Mouse (Mus musculus) natural killer cell, adult 2 months (primary cell): ENCODE data around the gene Hdac4.
A peak's percentile ranks its signal among the peaks of the same experiment; 100 is the strongest.

Experiments used
- DNase-seq, 2 experiments: peaks; one replicate each; pipeline ENCODE4 v3.0.0; 2022; ENCODE audit warnings: low spot score in 2 of 2

Hdac4 gene

GRCm38 (mm10) chr1:91922235-91923152 is 273.0 kb downstream of the Hdac4 start:
- no peak for DNase-seq

GRCm38 (mm10) chr1:91921702-91922101 is 273.8 kb downstream of the Hdac4 start:
- DNase-seq, result no peak

GRCm38 (mm10) chr1:91921279-91921678 is 274.2 kb downstream of the Hdac4 start:
- DNase-seq, result no peak

GRCm38 (mm10) chr1:91920038-91920589 is 275.4 kb downstream of the Hdac4 start:
- no peak for DNase-seq

GRCm38 (mm10) chr1:91918257-91918800 is 277.2 kb downstream of the Hdac4 start:
- DNase-seq, result no peak

GRCm38 (mm10) chr1:91917596-91917995 is 277.9 kb downstream of the Hdac4 start:
- DNase-seq, result no peak

- no peak for DNase-seq
Observed at GRCm38 (mm10) chr1:91915961-91916360, 279.5 kb downstream of the Hdac4 start.

GRCm38 (mm10) chr1:91914648-91915047 is 280.9 kb downstream of the Hdac4 start:
- DNase-seq, result no peak

GRCm38 (mm10) chr1:91913850-91914249 is 281.6 kb downstream of the Hdac4 start:
- peak; percentile 23 to 39 for DNase-seq

- peak; percentile 23 to 51 for DNase-seq
Observed at GRCm38 (mm10) chr1:91912227-91913119, 283.0 kb downstream of the Hdac4 start.

- DNase-seq, result no peak
Observed at GRCm38 (mm10) chr1:91905268-91905667, 290.2 kb downstream of the Hdac4 start.

GRCm38 (mm10) chr1:91903241-91903981 is 292.1 kb downstream of the Hdac4 start:
- DNase-seq, result no peak

GRCm38 (mm10) chr1:91897078-91897477 is 298.4 kb downstream of the Hdac4 start:
- no peak for DNase-seq

- DNase-seq, result no peak
Observed at GRCm38 (mm10) chr1:91894286-91894685, 301.2 kb downstream of the Hdac4 start.

- no peak for DNase-seq
Observed at GRCm38 (mm10) chr1:91893598-91893997, 301.9 kb downstream of the Hdac4 start.

- DNase-seq, result no peak
Observed at GRCm38 (mm10) chr1:91883115-91883514, 312.4 kb downstream of the Hdac4 start.

GRCm38 (mm10) chr1:91880899-91881298 is 314.6 kb downstream of the Hdac4 start:
- no peak for DNase-seq

- DNase-seq, result no peak
Observed at GRCm38 (mm10) chr1:91880156-91880555, 315.3 kb downstream of the Hdac4 start.
